Comparison of ENCODE assay signal across 8 mouse cellular contexts in genomic region chr11:6599011-6599681, GRCm38 (mm10). TPM values are rescaled to one million over a fixed set of nuclear protein-coding genes. Genes with fewer than 3 reads are reported as not detected.
DNase-seq lines count a peak whose midpoint lies in the region; ATAC-seq and TF ChIP-seq lines count a peak whose summit lies in the region.

No protein-coding gene starts in this region.

- peak overlapping the region; percentile 55 for H3K4me3 ChIP-seq in erythroblast, embryonic 14.5 days (replicated peaks)
- H3K4me3 ChIP-seq in testis, adult 2 months (ENCODE audit: control insufficient read depth, low read depth, low read length) = peak overlapping the region; percentile 25; the same call in 1 of the 2 replicates
- H3K4me3 ChIP-seq in liver, embryonic 14.5 days (ENCODE audit: insufficient read depth in 1 of 2, low read depth in 2 of 2, low read length in 2 of 2) = peak overlapping the region in 1 of 2 experiments; percentile 36; a peak in 2 of 4 replicates

- H3K27me3 ChIP-seq in erythroblast, embryonic 14.5 days (ENCODE audit: control insufficient read depth) = peaks cover 27% of the 10 kb centered on the region
- no peaks in the 10 kb centered on the region for H3K27me3 ChIP-seq in testis, adult 2 months (ENCODE audit: control insufficient read depth, insufficient read depth, low read length)
- H3K27me3 ChIP-seq in liver, embryonic 14.5 days (ENCODE audit: control insufficient read depth, insufficient read depth, low read length) = peaks cover 10% of the 10 kb centered on the region; the same call in 1 of the 2 replicates

- TF ChIP-seq EP300 in liver, embryonic 14.5 days (IDR thresholded peaks at IDR 0.05; ENCODE audit: low read depth) = peak; percentile 58

- H3K9ac ChIP-seq in liver, embryonic 14.5 days (replicated peaks) = peak overlapping the region; percentile 27; the same call in 1 of the 2 replicates

- WGBS in liver, embryonic 14.5 days (ENCODE audit: insufficient replicate concordance) = 45% methylated on average over 27 of the region's 27 CpGs

- ATAC-seq in erythroblast, adult 5-6 weeks (replicated peaks; ENCODE audit: low FRiP score, poor library complexity, severe bottlenecking) = no peak
- peak; percentile 44 for ATAC-seq in liver, embryonic 14.5 days (ENCODE audit: insufficient read depth)

- TF ChIP-seq CTCF in testis, adult 2 months (IDR thresholded peaks at IDR 0.05; ENCODE audit: control insufficient read depth, insufficient read depth, insufficient replicate concordance, low read depth, low read length) = no peak
- TF ChIP-seq CTCF in liver, embryonic 14.5 days (IDR thresholded peaks at IDR 0.05; ENCODE audit: low read depth) = no peak

- no peak overlapping the region for H3K27ac ChIP-seq in testis, adult 2 months (ENCODE audit: control insufficient read depth, insufficient read depth, low read depth, low read length)
- no peak overlapping the region for H3K27ac ChIP-seq in liver, embryonic 14.5 days

- peaks cover 80% of the 10 kb centered on the region for H3K4me1 ChIP-seq in erythroblast, embryonic 14.5 days (ENCODE audit: control insufficient read depth)
- H3K4me1 ChIP-seq in testis, adult 2 months (ENCODE audit: control insufficient read depth, insufficient read depth, low read length) = peaks cover 19% of the 10 kb centered on the region
- H3K4me1 ChIP-seq in liver, embryonic 14.5 days (replicated peaks; ENCODE audit: control insufficient read depth in 2 of 2, insufficient read depth in 2 of 2, low read length in 1 of 2) = peaks cover 21 to 31% of the 10 kb centered on the region in 2 experiments

- no peak for DNase-seq in testis, postnatal 10 days (ENCODE audit: low spot score)
- peak in 1 of 3 experiments; percentile 28 for DNase-seq in liver, embryonic 14.5 days (ENCODE audit: low read depth in 3 of 3, low spot score in 3 of 3)
- DNase-seq in adrenal gland, postnatal 10 days = no peak
- no peak for DNase-seq in frontal cortex, postnatal 25 days (ENCODE audit: low spot score in 2 of 2)
- DNase-seq in frontal cortex, postnatal 36 days (ENCODE audit: low spot score in 2 of 2) = no peak

- no peak for TF ChIP-seq POLR2A in testis, adult 2 months (IDR thresholded peaks at IDR 0.05; ENCODE audit: control insufficient read depth, low read depth, low read length)

- H3K36me3 ChIP-seq in erythroblast, embryonic 14.5 days (ENCODE audit: control insufficient read depth) = peaks cover 48% of the 10 kb centered on the region
- H3K36me3 ChIP-seq in testis, adult 2 months (ENCODE audit: control insufficient read depth, insufficient read depth, low read length) = no peaks in the 10 kb centered on the region
- H3K36me3 ChIP-seq in liver, embryonic 14.5 days (replicated peaks; ENCODE audit: control insufficient read depth, insufficient read depth, low read depth) = peaks cover 6% of the 10 kb centered on the region

- H3K4me2 ChIP-seq in liver, embryonic 14.5 days (ENCODE audit: low read depth) = peak overlapping the region; percentile 53

- H3K9me3 ChIP-seq in erythroblast, embryonic 14.5 days (ENCODE audit: control insufficient read depth, low read length) = no peaks in the 10 kb centered on the region
- H3K9me3 ChIP-seq in liver, embryonic 14.5 days (ENCODE audit: control insufficient read depth, low read length) = no peaks in the 10 kb centered on the region

RNA-seq across cellular contexts. Expression of gene Nacad, which starts 6.7 kb away (rescaled TPM):
- 1.7 and 3.1 TPM in 2 replicates for polyA plus RNA-seq in erythroblast, embryonic 14.5 days (2012)
- total RNA-seq in erythroblast, adult 5-6 weeks (2015; ENCODE audit: low replicate concordance) = 0.19 and 2.3 TPM in 2 replicates
- total RNA-seq in erythroblast, adult 5-6 weeks (2017; ENCODE audit: low replicate concordance) = not detected in 2 replicates
- polyA plus RNA-seq in testis, adult 2 months (2012; rRNA removed) = 1.0 and 1.4 TPM in 2 replicates
- 2.3 and 4.0 TPM in 2 replicates for polyA plus RNA-seq in liver, embryonic 14.5 days (2012; rRNA removed)
- polyA plus RNA-seq in liver, embryonic 14.5 days (2014; fragmentation: Nextera tagmentation; extraction: Ambion mirVana) = 6.2 and 6.4 TPM in 2 replicates
- total RNA-seq in adrenal gland, postnatal 10 days (2021) = 1 to 10 TPM; 4.2 to 5.7 TPM

RNA-seq across cellular contexts. Expression of gene Tbrg4, which starts 26.7 kb away (rescaled TPM):
- polyA plus RNA-seq in erythroblast, embryonic 14.5 days (2012) = 6.6 and 9.6 TPM in 2 replicates
- total RNA-seq in erythroblast, adult 5-6 weeks (2015; ENCODE audit: low replicate concordance) = 8.8 and 10.4 TPM in 2 replicates
- total RNA-seq in erythroblast, adult 5-6 weeks (2017; ENCODE audit: low replicate concordance) = 10.3 and 18.3 TPM in 2 replicates
- 57.1 and 66.9 TPM in 2 replicates for polyA plus RNA-seq in testis, adult 2 months (2012; rRNA removed)
- 55.1 and 63.6 TPM in 2 replicates for polyA plus RNA-seq in liver, embryonic 14.5 days (2012; rRNA removed)
- polyA plus RNA-seq in liver, embryonic 14.5 days (2014; fragmentation: Nextera tagmentation; extraction: Ambion mirVana) = 27.7 and 30.4 TPM in 2 replicates
- total RNA-seq in adrenal gland, postnatal 10 days (2021) = 10 to 100 TPM; 86.9 to 95.1 TPM

RNA-seq across cellular contexts. Expression of gene Wap, which starts 39.3 kb away (rescaled TPM):
- not detected in 2 replicates for polyA plus RNA-seq in erythroblast, embryonic 14.5 days (2012)
- not detected in 2 replicates for total RNA-seq in erythroblast, adult 5-6 weeks (2015; ENCODE audit: low replicate concordance)
- not detected in 2 replicates for total RNA-seq in erythroblast, adult 5-6 weeks (2017; ENCODE audit: low replicate concordance)
- polyA plus RNA-seq in testis, adult 2 months (2012; rRNA removed) = 0.32 TPM in 1 of 2 replicates, not detected in the other
- polyA plus RNA-seq in liver, embryonic 14.5 days (2012; rRNA removed) = not detected in 2 replicates
- not detected in 2 replicates for polyA plus RNA-seq in liver, embryonic 14.5 days (2014; fragmentation: Nextera tagmentation; extraction: Ambion mirVana)
- total RNA-seq in adrenal gland, postnatal 10 days (2021) = not detected

RNA-seq across cellular contexts. Expression of gene Ccm2, which starts 52.5 kb away (rescaled TPM):
- polyA plus RNA-seq in erythroblast, embryonic 14.5 days (2012) = 2.3 and 2.8 TPM in 2 replicates
- total RNA-seq in erythroblast, adult 5-6 weeks (2015; ENCODE audit: low replicate concordance) = 9.8 and 11.0 TPM in 2 replicates
- 10.3 and 15.7 TPM in 2 replicates for total RNA-seq in erythroblast, adult 5-6 weeks (2017; ENCODE audit: low replicate concordance)
- 21.1 and 22.5 TPM in 2 replicates for polyA plus RNA-seq in testis, adult 2 months (2012; rRNA removed)
- 33.1 and 36.8 TPM in 2 replicates for polyA plus RNA-seq in liver, embryonic 14.5 days (2012; rRNA removed)
- 39.0 and 39.4 TPM in 2 replicates for polyA plus RNA-seq in liver, embryonic 14.5 days (2014; fragmentation: Nextera tagmentation; extraction: Ambion mirVana)
- total RNA-seq in adrenal gland, postnatal 10 days (2021) = 10 to 100 TPM; 46.4 to 47.5 TPM

RNA-seq across cellular contexts. Expression of gene Ramp3, which starts 59.2 kb away (rescaled TPM):
- not detected in 2 replicates for polyA plus RNA-seq in erythroblast, embryonic 14.5 days (2012)
- not detected in 2 replicates for total RNA-seq in erythroblast, adult 5-6 weeks (2015; ENCODE audit: low replicate concordance)
- not detected in 2 replicates for total RNA-seq in erythroblast, adult 5-6 weeks (2017; ENCODE audit: low replicate concordance)
- polyA plus RNA-seq in testis, adult 2 months (2012; rRNA removed) = 11.2 and 15.2 TPM in 2 replicates
- 0.04 and 0.14 TPM in 2 replicates for polyA plus RNA-seq in liver, embryonic 14.5 days (2012; rRNA removed)
- polyA plus RNA-seq in liver, embryonic 14.5 days (2014; fragmentation: Nextera tagmentation; extraction: Ambion mirVana) = not detected in 2 replicates
- 1 to 10 TPM; 7.6 to 9.8 TPM for total RNA-seq in adrenal gland, postnatal 10 days (2021)
